Comparison of ENCODE assay signal across 8 mouse cellular contexts in the genomic region with DNA sequence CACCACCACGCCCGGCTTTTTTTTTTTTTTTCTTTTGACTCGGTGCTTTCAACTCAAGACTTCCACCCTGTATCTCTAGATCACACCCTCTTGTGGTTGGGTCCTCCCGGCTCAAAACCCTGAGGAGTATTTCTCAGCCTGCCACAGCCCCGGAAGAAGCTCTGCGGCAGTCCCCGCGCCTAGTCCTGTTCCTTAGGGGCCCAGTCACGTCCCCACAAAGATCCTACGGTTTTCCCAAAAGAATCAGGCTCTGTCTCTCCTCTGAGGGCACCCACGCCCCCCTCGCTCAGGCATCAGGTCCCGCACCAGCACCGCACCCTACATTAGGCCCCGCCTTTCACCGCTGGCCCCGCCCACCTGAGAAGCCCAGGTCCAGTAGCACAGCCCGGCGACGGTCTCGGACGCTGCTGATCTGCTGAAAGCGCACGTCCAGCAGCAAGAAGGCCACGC. TPM values are rescaled to one million over a fixed set of nuclear protein-coding genes. Genes with fewer than 3 reads are reported as not detected.
DNase-seq lines count a peak whose midpoint lies in the region; ATAC-seq lines count a peak whose summit lies in the region.

No protein-coding gene starts in this region.

- WGBS in limb, embryonic 11.5 days, result under 1% methylated on average over 24 of the region's 25 CpGs
- 5% methylated on average over 25 of the region's 25 CpGs for WGBS in midbrain, embryonic 11.5 days
- WGBS in stomach, embryonic 16.5 days, result 2% methylated on average over 25 of the region's 25 CpGs

- peaks cover 2% of the 10 kb centered on the region; the same call in 1 of the 2 replicates for H3K36me3 ChIP-seq in limb, embryonic 11.5 days (ENCODE audit: control insufficient read depth, insufficient read depth, low read length)
- no peaks in the 10 kb centered on the region for H3K36me3 ChIP-seq in midbrain, embryonic 11.5 days (ENCODE audit: control insufficient read depth, insufficient read depth, low read length)
- no peaks in the 10 kb centered on the region for H3K36me3 ChIP-seq in stomach, embryonic 16.5 days (ENCODE audit: control insufficient read depth, insufficient read depth, low read length)

- H3K9ac ChIP-seq in limb, embryonic 11.5 days (ENCODE audit: low read length), result no peak overlapping the region
- H3K9ac ChIP-seq in midbrain, embryonic 11.5 days (ENCODE audit: low read length), result no peak overlapping the region
- H3K9ac ChIP-seq in stomach, embryonic 16.5 days (ENCODE audit: low read length), result peak overlapping the region; percentile 60

- H3K4me3 ChIP-seq in limb, embryonic 11.5 days (ENCODE audit: low read depth, low read length), result peak overlapping the region; percentile 12
- H3K4me3 ChIP-seq in midbrain, embryonic 11.5 days (ENCODE audit: low read depth, low read length), result peak overlapping the region; percentile 4; the same call in 1 of the 2 replicates
- peak overlapping the region; percentile 46 for H3K4me3 ChIP-seq in stomach, embryonic 16.5 days (replicated peaks; ENCODE audit: low read length)

- intact Hi-C loops in heart, postnatal 10 days (cut with DNase I), result no loop called here

- 0 out of 2 replicates have a peak, but pooled peaks cover 5% of the 10 kb centered on the region for H3K4me1 ChIP-seq in limb, embryonic 11.5 days (ENCODE audit: control insufficient read depth, insufficient read depth, low read length)
- peaks cover 4% of the 10 kb centered on the region; the same call in 1 of the 2 replicates for H3K4me1 ChIP-seq in midbrain, embryonic 11.5 days (ENCODE audit: control insufficient read depth, insufficient read depth, low read length)
- peaks cover 12% of the 10 kb centered on the region for H3K4me1 ChIP-seq in stomach, embryonic 16.5 days (ENCODE audit: control insufficient read depth, insufficient read depth, low read length)

- H3K27ac ChIP-seq in limb, embryonic 11.5 days (replicated peaks; ENCODE audit: low read depth, low read length), result no peak overlapping the region
- no peak overlapping the region for H3K27ac ChIP-seq in midbrain, embryonic 11.5 days (ENCODE audit: low read depth, low read length)
- no peak overlapping the region for H3K27ac ChIP-seq in stomach, embryonic 16.5 days (ENCODE audit: low read length)

- peak; percentile 37 for DNase-seq in right cerebral cortex, adult 18-20 months
- no peak for DNase-seq in right cerebral cortex, postnatal 36 days (ENCODE audit: low spot score in 2 of 2)
- DNase-seq in embryo, embryonic 9.5 days (ENCODE audit: extremely low spot score), result peak; percentile 55
- DNase-seq in heart, postnatal 10 days, result peak; percentile 42 to 48
- DNase-seq in limb, embryonic 11.5 days (ENCODE audit: low spot score), result peak; percentile 59
- DNase-seq in midbrain, embryonic 11.5 days (ENCODE audit: low spot score, missing footprints), result peak; percentile 93
- no peak for DNase-seq in frontal cortex, postnatal 10 days (ENCODE audit: low spot score in 2 of 2)

- H3K27me3 ChIP-seq in limb, embryonic 11.5 days (ENCODE audit: control insufficient read depth, insufficient read depth, low read length), result peaks cover 36% of the 10 kb centered on the region
- H3K27me3 ChIP-seq in midbrain, embryonic 11.5 days (ENCODE audit: control insufficient read depth, insufficient read depth, low read length), result peaks cover 42% of the 10 kb centered on the region
- H3K27me3 ChIP-seq in stomach, embryonic 16.5 days (ENCODE audit: control insufficient read depth, insufficient read depth, low read length), result peaks cover 44% of the 10 kb centered on the region

- no peak for ATAC-seq in limb, embryonic 11.5 days (ENCODE audit: insufficient number of reproducible peaks, low FRiP score, low TSS enrichment, low read depth)
- peak; percentile 34; the same call in 1 of the 2 replicates for ATAC-seq in midbrain, embryonic 11.5 days (ENCODE audit: low FRiP score)
- ATAC-seq in stomach, embryonic 16.5 days (ENCODE audit: insufficient read depth, low FRiP score), result peak; percentile 65

- H3K4me2 ChIP-seq in limb, embryonic 11.5 days (ENCODE audit: low read depth, severe bottlenecking), result peak overlapping the region; percentile 30
- H3K4me2 ChIP-seq in midbrain, embryonic 11.5 days, result peak overlapping the region; percentile 36
- peak overlapping the region; percentile 58 for H3K4me2 ChIP-seq in stomach, embryonic 16.5 days (ENCODE audit: low read depth, low read length)

- H3K9me3 ChIP-seq in limb, embryonic 11.5 days (ENCODE audit: control insufficient read depth, low read length), result no peaks in the 10 kb centered on the region
- no peaks in the 10 kb centered on the region for H3K9me3 ChIP-seq in midbrain, embryonic 11.5 days (ENCODE audit: control insufficient read depth, low read length)
- no peaks in the 10 kb centered on the region for H3K9me3 ChIP-seq in stomach, embryonic 16.5 days (replicated peaks; ENCODE audit: control insufficient read depth, low read length)

RNA-seq across cellular contexts. Expression of a gene that starts 2.6 kb away (rescaled TPM):
- total RNA-seq in heart, postnatal 10 days (2021), result not detected
- polyA plus RNA-seq in limb, embryonic 11.5 days (2014; fragmentation: Nextera tagmentation; extraction: Ambion mirVana), result 6.6 and 6.9 TPM in 2 replicates
- 12.7 and 13.4 TPM in 2 replicates for polyA plus RNA-seq in midbrain, embryonic 11.5 days (2014; fragmentation: Nextera tagmentation; extraction: Ambion mirVana)
- 6.1 and 6.2 TPM in 2 replicates for polyA plus RNA-seq in stomach, embryonic 16.5 days (2015; fragmentation: Nextera tagmentation; extraction: Ambion mirVana)

RNA-seq across cellular contexts. Expression of a gene that starts 8.8 kb away (rescaled TPM):
- total RNA-seq in heart, postnatal 10 days (2021), result 10 to 100 TPM; 18.9 to 19.8 TPM
- 53.0 and 63.3 TPM in 2 replicates for polyA plus RNA-seq in limb, embryonic 11.5 days (2014; fragmentation: Nextera tagmentation; extraction: Ambion mirVana)
- 54.8 and 59.6 TPM in 2 replicates for polyA plus RNA-seq in midbrain, embryonic 11.5 days (2014; fragmentation: Nextera tagmentation; extraction: Ambion mirVana)
- 34.5 and 35.2 TPM in 2 replicates for polyA plus RNA-seq in stomach, embryonic 16.5 days (2015; fragmentation: Nextera tagmentation; extraction: Ambion mirVana)

RNA-seq across cellular contexts. Expression of a gene that starts 8.9 kb away (rescaled TPM):
- 1 to 10 TPM in 1 of 2 experiments, under 1 TPM in 1; 0.93 to 2.9 TPM for total RNA-seq in heart, postnatal 10 days (2021)
- 1.5 and 1.7 TPM in 2 replicates for polyA plus RNA-seq in limb, embryonic 11.5 days (2014; fragmentation: Nextera tagmentation; extraction: Ambion mirVana)
- polyA plus RNA-seq in midbrain, embryonic 11.5 days (2014; fragmentation: Nextera tagmentation; extraction: Ambion mirVana), result 0.97 and 1.5 TPM in 2 replicates
- polyA plus RNA-seq in stomach, embryonic 16.5 days (2015; fragmentation: Nextera tagmentation; extraction: Ambion mirVana), result 3.8 and 5.8 TPM in 2 replicates

RNA-seq across cellular contexts. Expression of a gene that starts 17.7 kb away (rescaled TPM):
- total RNA-seq in heart, postnatal 10 days (2021), result 10 to 100 TPM; 25.1 to 25.4 TPM
- polyA plus RNA-seq in limb, embryonic 11.5 days (2014; fragmentation: Nextera tagmentation; extraction: Ambion mirVana), result 36.3 and 42.0 TPM in 2 replicates
- 23.5 and 24.9 TPM in 2 replicates for polyA plus RNA-seq in midbrain, embryonic 11.5 days (2014; fragmentation: Nextera tagmentation; extraction: Ambion mirVana)
- polyA plus RNA-seq in stomach, embryonic 16.5 days (2015; fragmentation: Nextera tagmentation; extraction: Ambion mirVana), result 13.6 and 13.7 TPM in 2 replicates

RNA-seq across cellular contexts. Expression of a gene that starts 20.3 kb away (rescaled TPM):
- total RNA-seq in heart, postnatal 10 days (2021), result 10 to 100 TPM; 20.8 to 21.5 TPM
- 120 and 121 TPM in 2 replicates for polyA plus RNA-seq in limb, embryonic 11.5 days (2014; fragmentation: Nextera tagmentation; extraction: Ambion mirVana)
- polyA plus RNA-seq in midbrain, embryonic 11.5 days (2014; fragmentation: Nextera tagmentation; extraction: Ambion mirVana), result 91.0 and 97.5 TPM in 2 replicates
- 63.6 and 70.4 TPM in 2 replicates for polyA plus RNA-seq in stomach, embryonic 16.5 days (2015; fragmentation: Nextera tagmentation; extraction: Ambion mirVana)

Comparison
In these comparisons a context has a peak if more than half of its experiments do, and no peak if none do; other contexts are left out.
1. DNase-seq: peak in right cerebral cortex, adult 18-20 months (single experiment), embryo, embryonic 9.5 days (single experiment), heart, postnatal 10 days (2 of 2), limb, embryonic 11.5 days (single experiment) and midbrain, embryonic 11.5 days (single experiment); none in right cerebral cortex, postnatal 36 days (0 of 2) and frontal cortex, postnatal 10 days (0 of 2).
2. Peak in every context shown above with its lines, with median percentiles within 50 percentile points of each other: H3K4me2 ChIP-seq and H3K4me3 ChIP-seq.